Mouse (Mus musculus) liver, embryonic 11.5 days (tissue): ENCODE data around the gene Olfr876. TPM values are rescaled to one million over a fixed set of nuclear protein-coding genes. Genes with fewer than 3 reads are reported as not detected.
"Not testable (repeated sequence)": the region's sequence is repeated elsewhere in the genome, so short reads cannot be mapped to it uniquely, and the experiment has no call there.

ENCODE experiments used
- ATAC-seq: fragments of 200-750 bp; cut with Nextera tagmentation; replicated peaks from 2 replicates; pipeline ENCODE4 v1.8.0; 2017; ENCODE audit warnings: moderate number of reproducible peaks, mild to moderate bottlenecking, moderate TSS enrichment, moderate library complexity; ENCODE audit not compliant: low FRiP score
- DNase-seq: peaks from one replicate; pipeline ENCODE4 v3.0.0-alpha.2; 2017; ENCODE audit warnings: low spot score
- H3K27ac ChIP-seq: fragments of 300-500 bp; sonication (generic); 2 replicates; pipeline ENCODE4 v1.5.1; 2014; ENCODE audit warnings: mild to moderate bottlenecking, low read depth, low read length, control low read depth
- H3K27me3 ChIP-seq: fragments of 300-500 bp; sonication (generic); replicated peaks from 2 replicates; pipeline ENCODE4 v1.6.1; 2014; ENCODE audit warnings: low read length, mixed read lengths; ENCODE audit not compliant: control insufficient read depth, insufficient read depth
- H3K36me3 ChIP-seq: fragments of 300-500 bp; sonication (generic); 2 replicates; pipeline ENCODE4 v1.6.1; 2014; ENCODE audit warnings: mild to moderate bottlenecking, low read length, moderate library complexity, mixed read lengths; ENCODE audit not compliant: control insufficient read depth, insufficient read depth
- H3K4me1 ChIP-seq: fragments of 300-500 bp; sonication (generic); replicated peaks from 2 replicates; pipeline ENCODE4 v1.6.1; 2014; ENCODE audit warnings: low read length, mixed read lengths; ENCODE audit not compliant: control insufficient read depth, insufficient read depth
- H3K4me2 ChIP-seq: fragments of 300-500 bp; sonication (generic); 2 replicates; pipeline ENCODE4 v1.6.1; 2014; ENCODE audit warnings: mild to moderate bottlenecking, control low read depth, moderate library complexity
- H3K4me3 ChIP-seq: fragments of 300-500 bp; sonication (generic); 2 replicates; pipeline ENCODE4 v1.5.1; 2014; ENCODE audit warnings: low read depth, low read length, control low read depth
- H3K9ac ChIP-seq: fragments of 300-500 bp; sonication (generic); 2 replicates; pipeline ENCODE4 v1.6.1; 2014; ENCODE audit warnings: low read depth, low read length, control low read depth
- H3K9me3 ChIP-seq: fragments of 300-500 bp; sonication (generic); 2 replicates; pipeline ENCODE4 v1.6.1; 2016; ENCODE audit warnings: low read length, inconsistent platforms, mixed read lengths; ENCODE audit not compliant: control insufficient read depth
- WGBS: fragments of 180-500 bp; shearing (Covaris S2); extraction: QIAGEN DNeasy Blood & Tissue Kit; methylation state at CpG from one replicate; pipeline ENCODE4 v1.1.7; 2014; 5-methylcytosine and 5-hydroxymethylcytosine counted together
- polyA plus RNA-seq: library from polyadenylated mRNA; unstranded; fragments of >200 nt; fragmentation: Nextera tagmentation; extraction: Ambion mirVana; gene quantifications from 2 replicates; pipeline ENCODE4 v1.2.1, GENCODE M21; 2014

Olfr876 gene
- polyA plus RNA-seq, result not detected in 2 replicates

DNA sequence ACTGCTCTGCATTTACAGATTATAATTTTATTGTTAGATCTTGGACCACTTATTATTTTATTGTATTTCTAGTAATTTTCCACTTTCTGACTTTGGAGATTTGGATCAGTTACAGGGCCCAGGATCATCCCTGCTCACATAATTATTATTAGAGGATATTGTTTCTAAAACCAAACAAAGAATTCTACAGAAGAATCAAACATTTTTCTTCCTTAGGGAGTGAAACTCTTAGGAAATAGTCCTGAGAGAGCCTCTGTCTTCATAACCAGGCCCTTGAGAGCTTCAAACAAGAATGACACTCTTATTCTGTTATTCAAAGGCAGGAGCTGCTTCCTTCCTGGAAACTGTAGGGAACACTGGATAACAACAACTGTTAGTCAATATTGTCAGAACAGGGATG lies at the start of gene Olfr876:
Gene Olfr876, plus strand, starts transcription at position 301 of the 400 bp plus-strand sequence.
- H3K27ac ChIP-seq, result no peak within 1 kb of the TSS
- H3K9me3 ChIP-seq, result no peaks in the 10 kb centered on the region
- DNase-seq (no peak), ATAC-seq (no peak)
- H3K36me3 ChIP-seq, result no peaks in the 10 kb centered on the region
- H3K4me2 ChIP-seq, result no peak within 1 kb of the TSS
- no peak within 1 kb of the TSS for H3K4me3 ChIP-seq
- no peak within 1 kb of the TSS for H3K9ac ChIP-seq
- no peaks in the 10 kb centered on the region for H3K4me1 ChIP-seq
- H3K27me3 ChIP-seq, result no peaks in the 10 kb centered on the region

- Histone ChIP-seq H3K36me3 (no peaks in the 10 kb centered on the region), H3K9ac (no peak overlapping the region), H3K27ac (no peak overlapping the region), H3K9me3 (no peaks in the 10 kb centered on the region), H3K4me3 (no peak overlapping the region), H3K4me1 (no peaks in the 10 kb centered on the region), H3K4me2 (no peak overlapping the region), H3K27me3 (no peaks in the 10 kb centered on the region)
- ATAC-seq (no peak), DNase-seq (no peak)
- 75% methylated on average over 2 of the region's 2 CpGs for WGBS
Measured at GRCm38 (mm10) chr9:37761728-37762127, 41.1 kb upstream of the Olfr876 start.

GRCm38 (mm10) chr9:37762541-37762940 lies 40.3 kb upstream of the Olfr876 start:
- Histone ChIP-seq H3K4me2 (no peak overlapping the region), H3K9me3 (no peaks in the 10 kb centered on the region), H3K36me3 (no peaks in the 10 kb centered on the region), H3K27ac (no peak overlapping the region), H3K4me3 (no peak overlapping the region), H3K27me3 (no peaks in the 10 kb centered on the region), H3K9ac (no peak overlapping the region), H3K4me1 (no peaks in the 10 kb centered on the region)
- 55% methylated on average over 2 of the region's 2 CpGs for WGBS
- DNase-seq (no peak), ATAC-seq (no peak)

DNA sequence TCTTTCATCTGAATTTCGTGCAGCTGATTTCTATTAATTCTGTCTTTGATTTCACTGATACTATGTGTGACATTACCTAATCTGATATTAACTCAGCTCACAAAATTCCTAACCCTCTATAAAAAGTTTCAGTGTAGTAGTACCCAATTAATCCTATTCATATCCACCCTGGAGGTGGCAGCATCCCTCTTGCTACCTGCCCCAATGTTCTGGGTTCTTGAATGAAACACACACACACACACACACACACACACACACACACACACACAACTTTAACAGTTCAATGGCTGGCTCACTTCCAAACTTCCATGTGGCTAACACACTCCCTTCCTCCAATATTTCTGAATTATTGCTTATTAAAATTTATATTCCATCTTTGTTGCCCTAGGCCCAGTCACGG lies 32.2 kb upstream of the Olfr876 start:
- no peak overlapping the region for H3K4me3 ChIP-seq
- DNase-seq (no peak), ATAC-seq (no peak)
- H3K4me2 ChIP-seq, result no peak overlapping the region
- H3K36me3 ChIP-seq, result no peaks in the 10 kb centered on the region
- H3K4me1 ChIP-seq, result no peaks in the 10 kb centered on the region
- H3K27ac ChIP-seq, result no peak overlapping the region
- no peak overlapping the region for H3K9ac ChIP-seq
- no peaks in the 10 kb centered on the region for H3K27me3 ChIP-seq
- H3K9me3 ChIP-seq, result no peaks in the 10 kb centered on the region
- WGBS, result 69% methylated on average over 2 of the region's 2 CpGs

GRCm38 (mm10) chr9:37771759-37772158 lies 31.1 kb upstream of the Olfr876 start, which contains the start of gene Olfr875:
TSS of gene Olfr875 (plus strand) at chr9:37771857.
- H3K4me1 ChIP-seq, result no peaks in the 10 kb centered on the region
- DNase-seq, result no peak
- no peaks in the 10 kb centered on the region for H3K27me3 ChIP-seq
- H3K36me3 ChIP-seq, result no peaks in the 10 kb centered on the region
- H3K27ac ChIP-seq, result no peak within 1 kb of the TSS
- H3K9ac ChIP-seq, result no peak within 1 kb of the TSS
- no peak within 1 kb of the TSS for H3K4me2 ChIP-seq
- no peaks in the 10 kb centered on the region for H3K9me3 ChIP-seq
- no peak within 1 kb of the TSS for H3K4me3 ChIP-seq
- ATAC-seq, result no peak
- 46% methylated on average over 2 of the region's 2 CpGs for WGBS

GRCm38 (mm10) chr9:37782766-37783260 lies 20.0 kb upstream of the Olfr876 start:
- Histone ChIP-seq H3K36me3 (no peaks in the 10 kb centered on the region), H3K4me1 (no peaks in the 10 kb centered on the region), H3K27me3 (no peaks in the 10 kb centered on the region), H3K27ac (peak overlapping the region; percentile 9), H3K4me3 (no peak overlapping the region), H3K9ac (no peak overlapping the region; the same call in 1 of the 2 replicates), H3K4me2 (peak overlapping the region; percentile 26; the same call in 1 of the 2 replicates), H3K9me3 (no peaks in the 10 kb centered on the region)
- DNase-seq (peak; percentile 44), ATAC-seq (peak; percentile 84)
- WGBS, result 16% methylated on average over 7 of the region's 7 CpGs

DNA sequence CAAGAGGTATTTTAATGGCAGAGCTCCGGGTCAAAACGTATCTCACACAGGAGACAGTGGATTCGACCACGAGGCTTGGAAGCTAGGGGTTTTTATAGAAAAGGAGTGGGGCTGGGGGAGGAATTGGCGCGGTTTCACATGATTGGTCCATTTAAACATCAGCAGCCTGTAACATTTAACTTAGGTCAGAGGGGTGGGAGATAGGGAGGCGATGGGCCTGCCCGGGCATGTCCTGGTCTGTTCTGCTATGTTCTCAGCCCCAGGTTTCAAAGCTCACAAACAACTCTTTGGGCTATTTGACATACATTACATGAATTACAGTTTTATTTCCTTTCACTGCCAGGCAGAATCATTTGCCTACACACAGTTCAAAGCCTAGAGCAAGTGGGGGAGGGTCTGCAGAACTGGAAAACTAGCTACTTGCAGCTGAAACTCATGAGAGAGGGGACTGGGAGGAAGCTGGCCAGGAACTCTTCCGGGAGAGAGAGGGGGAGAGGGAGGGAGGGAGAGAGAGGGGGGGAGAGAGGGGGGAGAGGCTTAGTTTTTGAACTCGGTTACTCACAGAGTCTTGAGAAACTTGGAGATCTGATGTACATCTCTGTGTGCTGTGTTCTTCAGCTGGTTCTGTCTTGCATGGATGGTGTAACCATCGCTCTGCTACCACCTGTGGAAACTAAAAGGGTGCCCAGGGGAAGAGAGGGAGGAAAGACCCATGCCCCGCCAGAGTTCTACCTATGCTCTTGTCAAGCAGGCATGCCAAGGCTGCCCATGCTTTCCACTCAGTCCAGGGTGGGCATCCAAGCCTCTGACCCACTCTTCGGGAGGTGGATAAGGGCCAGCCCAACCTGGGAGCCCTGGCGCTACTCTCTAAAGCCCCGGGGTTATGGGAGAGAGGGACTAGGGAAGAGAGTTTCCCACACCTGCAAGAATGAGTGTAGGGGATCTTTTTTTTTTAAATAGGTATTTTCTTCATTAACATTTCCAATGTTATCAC lies 19.1 kb upstream of the Olfr876 start:
- not testable (repeated sequence) for H3K4me3 ChIP-seq, H3K27me3 ChIP-seq, H3K9ac ChIP-seq, DNase-seq, H3K27ac ChIP-seq, H3K36me3 ChIP-seq, H3K9me3 ChIP-seq, H3K4me1 ChIP-seq, H3K4me2 ChIP-seq
- peak; percentile 54; the same call in 1 of the 2 replicates for ATAC-seq
- 61% methylated on average over 11 of the region's 15 CpGs for WGBS

DNA sequence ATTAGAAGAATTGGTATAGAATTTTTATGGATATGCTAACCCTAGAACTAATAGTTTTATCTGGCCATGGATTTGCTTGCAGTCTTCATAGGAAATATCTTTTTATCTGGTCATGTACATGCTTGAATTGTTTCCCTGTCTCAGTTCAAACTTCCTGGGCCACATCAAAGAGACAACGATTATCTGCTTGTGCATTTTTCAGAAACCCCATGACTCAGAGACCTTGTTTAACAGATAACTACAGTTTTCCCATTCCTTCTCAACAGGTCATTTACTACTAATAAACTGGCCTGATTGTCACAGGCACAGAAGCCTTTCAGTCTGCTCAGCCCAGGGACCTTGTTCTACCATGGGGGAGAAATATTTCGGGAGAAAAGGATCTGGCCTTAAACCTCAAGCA lies 16.4 kb upstream of the Olfr876 start:
- DNase-seq (no peak), ATAC-seq (no peak)
- 56% methylated on average over 2 of the region's 2 CpGs for WGBS
- Histone ChIP-seq H3K4me2 (no peak overlapping the region), H3K27ac (no peak overlapping the region), H3K36me3 (no peaks in the 10 kb centered on the region), H3K27me3 (no peaks in the 10 kb centered on the region), H3K4me3 (no peak overlapping the region), H3K4me1 (no peaks in the 10 kb centered on the region), H3K9me3 (no peaks in the 10 kb centered on the region), H3K9ac (no peak overlapping the region)
